Mouse (Mus musculus) lung, adult 2 months (tissue): ENCODE measurements at regions not wholly inside any gene's neighbourhood (a gene's known extent, or its start where the extent isn't known, plus 50 kb on each side); places are given as distances from the start of the nearest gene placed in this dataset.

ENCODE experiments used
- CTCF ChIP-seq: fragments of 200-500 bp; IDR thresholded peaks from 2 replicates; pipeline ENCODE4 v1.5.1; 2011; ENCODE audit warnings: mild to moderate bottlenecking, low read length, control low read depth; ENCODE audit not compliant: insufficient read depth
- POLR2A ChIP-seq: fragments of 200-500 bp; IDR thresholded peaks from 2 replicates; pipeline ENCODE4 v1.6.1; 2011; ENCODE audit warnings: low read depth, mild to moderate bottlenecking, control low read depth, low read length, borderline replicate concordance; ENCODE audit errors: extremely low read depth

GRCm38 (mm10) chr13:71214776-71215175, 373.2 kb upstream of the Adamts16 start:
- no peak for TF ChIP-seq POLR2A
- TF ChIP-seq CTCF, result no peak
